ENCODE assay signal across 35 mouse cellular contexts in genomic region chr14:117324214-117324613, GRCm38 (mm10).
"Had no signal": no experiment of that assay in that cellular context is flagged by ENCODE, and none has a peak within 500 bp of the region (broad histone marks: within the 10 kb centered on the region; RNA-seq: fewer than 3 reads in every experiment).

No protein-coding gene starts in this region.

- H3K4me1 ChIP-seq: heart, embryonic 10.5 days; heart, embryonic 12.5 days; heart, embryonic 13.5 days; heart, embryonic 15.5 days; hindbrain, embryonic 10.5 days; hindbrain, embryonic 12.5 days; hindbrain, embryonic 13.5 days; hindbrain, embryonic 15.5 days; intestine, embryonic 15.5 days; kidney, embryonic 15.5 days had no signal

- H3K36me3 ChIP-seq: heart, embryonic 10.5 days; heart, embryonic 12.5 days; heart, embryonic 13.5 days; heart, embryonic 15.5 days; hindbrain, embryonic 10.5 days; hindbrain, embryonic 12.5 days; hindbrain, embryonic 13.5 days; hindbrain, embryonic 15.5 days; intestine, embryonic 15.5 days; kidney, embryonic 15.5 days had no signal

- H3K4me2 ChIP-seq: heart, embryonic 11.5 days; heart, embryonic 12.5 days; heart, embryonic 13.5 days; heart, embryonic 15.5 days; hindbrain, embryonic 12.5 days; hindbrain, embryonic 13.5 days; hindbrain, embryonic 14.5 days; hindbrain, embryonic 15.5 days; intestine, embryonic 15.5 days; kidney, embryonic 15.5 days had no signal

- DNase-seq: heart, postnatal 10 days; heart, postnatal 14 days; heart, postnatal 36 days; heart, postnatal 4 days; kidney, adult 11 months; kidney, adult 18-20 months; kidney, adult 2 months; kidney, adult 8-10 months; kidney, adult 9 months; kidney, postnatal 10 days; kidney, postnatal 14 days; kidney, postnatal 25 days; kidney, postnatal 36 days; kidney, postnatal 4 days; layer of hippocampus, adult 9-11 months; layer of hippocampus, postnatal 36 days had no signal

- H3K9me3 ChIP-seq: heart, embryonic 10.5 days; heart, embryonic 12.5 days; heart, embryonic 13.5 days; heart, embryonic 15.5 days; hindbrain, embryonic 10.5 days; hindbrain, embryonic 12.5 days; hindbrain, embryonic 13.5 days; hindbrain, embryonic 15.5 days; intestine, embryonic 15.5 days; kidney, embryonic 15.5 days had no signal

- H3K27me3 ChIP-seq: heart, embryonic 12.5 days; heart, embryonic 13.5 days; heart, embryonic 15.5 days; hindbrain, embryonic 12.5 days; hindbrain, embryonic 13.5 days; hindbrain, embryonic 15.5 days; intestine, embryonic 15.5 days; kidney, embryonic 15.5 days had no signal

- H3K4me3 ChIP-seq: heart, embryonic 10.5 days; heart, embryonic 12.5 days; heart, embryonic 13.5 days; heart, embryonic 15.5 days; hindbrain, embryonic 10.5 days; hindbrain, embryonic 12.5 days; hindbrain, embryonic 13.5 days; hindbrain, embryonic 15.5 days; intestine, embryonic 15.5 days; kidney, embryonic 15.5 days; layer of hippocampus, adult 2 months had no signal

- ATAC-seq: hindbrain, embryonic 16.5 days; hindbrain, postnatal 0 days; inflammation-experienced regulatory T-cells, adult 6 months; intestine, embryonic 15.5 days; intestine, embryonic 16.5 days; intestine, postnatal 0 days had no signal

- H3K9ac ChIP-seq: heart, embryonic 12.5 days; heart, embryonic 13.5 days; heart, embryonic 15.5 days; hindbrain, embryonic 12.5 days; hindbrain, embryonic 13.5 days; hindbrain, embryonic 14.5 days; hindbrain, embryonic 15.5 days; intestine, embryonic 15.5 days; kidney, embryonic 15.5 days had no signal

- H3K27ac ChIP-seq: heart, embryonic 10.5 days; heart, embryonic 13.5 days; heart, embryonic 15.5 days; hindbrain, embryonic 10.5 days; hindbrain, embryonic 12.5 days; hindbrain, embryonic 13.5 days; hindbrain, embryonic 14.5 days; hindbrain, embryonic 15.5 days; hindbrain, postnatal 0 days; intestine, embryonic 15.5 days; kidney, embryonic 15.5 days; kidney, postnatal 0 days; layer of hippocampus, adult 2 months had no signal
